Mouse (Mus musculus): ENCODE measurements around the gene Il27ra.
A peak's percentile ranks its signal among the peaks of the same experiment; 100 is the strongest.

The Il27ra gene

GRCm38 (mm10) chr8:84042066-84042947 lies at the start of gene Il27ra:
Gene Il27ra (minus strand): TSS chr8:84042589.
- peak; percentile 53 for DNase-seq

- DNase-seq: no peak
Observed at GRCm38 (mm10) chr8:84090585-84090984, 48.2 kb upstream of the Il27ra start.

GRCm38 (mm10) chr8:84089277-84089676 lies 46.9 kb upstream of the Il27ra start:
- no peak for DNase-seq

GRCm38 (mm10) chr8:84087821-84088220 lies 45.4 kb upstream of the Il27ra start:
- DNase-seq: no peak

- DNase-seq: peak; percentile 55
Observed at GRCm38 (mm10) chr8:84087156-84087555, 44.8 kb upstream of the Il27ra start.

- DNase-seq: no peak
Observed at GRCm38 (mm10) chr8:84084341-84085115, 42.1 kb upstream of the Il27ra start.

GRCm38 (mm10) chr8:84083829-84084241 lies 41.4 kb upstream of the Il27ra start:
- DNase-seq: peak; percentile 91

- DNase-seq: no peak
Observed at GRCm38 (mm10) chr8:84079206-84079605, 36.8 kb upstream of the Il27ra start.

- DNase-seq: no peak
Observed at GRCm38 (mm10) chr8:84076849-84077248, 34.5 kb upstream of the Il27ra start.

- DNase-seq: no peak
Observed at GRCm38 (mm10) chr8:84076412-84076811, 34.0 kb upstream of the Il27ra start.

- DNase-seq: no peak
Observed at GRCm38 (mm10) chr8:84073230-84073976, 31.0 kb upstream of the Il27ra start.

- DNase-seq: no peak
Observed at GRCm38 (mm10) chr8:84072321-84072720, 29.9 kb upstream of the Il27ra start.

GRCm38 (mm10) chr8:84071921-84072320 lies 29.5 kb upstream of the Il27ra start:
- DNase-seq: no peak

GRCm38 (mm10) chr8:84070667-84071066 lies 28.3 kb upstream of the Il27ra start:
- DNase-seq: no peak

- DNase-seq: no peak
Observed at GRCm38 (mm10) chr8:84070241-84070640, 27.9 kb upstream of the Il27ra start.

GRCm38 (mm10) chr8:84069750-84070149 lies 27.4 kb upstream of the Il27ra start:
- peak; percentile 21 for DNase-seq

- peak; percentile 47 for DNase-seq
Observed at GRCm38 (mm10) chr8:84069169-84069568, 26.8 kb upstream of the Il27ra start.

- no peak for DNase-seq
Observed at GRCm38 (mm10) chr8:84068316-84069035, 26.1 kb upstream of the Il27ra start.

GRCm38 (mm10) chr8:84067911-84068310 lies 25.5 kb upstream of the Il27ra start:
- no peak for DNase-seq

GRCm38 (mm10) chr8:84067047-84067573 lies 24.7 kb upstream of the Il27ra start:
- DNase-seq: peak; percentile 94

- peak; percentile 100 for DNase-seq
Observed at GRCm38 (mm10) chr8:84066291-84066930, 24.0 kb upstream of the Il27ra start, which contains the start of gene Rfx1. Gene Rfx1 (plus strand): TSS chr8:84066834.

Measured in kidney, adult 11 months (tissue).